Mouse (Mus musculus) heart, postnatal 36 days (tissue): ENCODE data around the gene Krt87. TPM values are rescaled to one million over a fixed set of nuclear protein-coding genes. Genes with fewer than 3 reads are reported as not detected.

Source experiments
- DNase-seq, 2 experiments: peaks; one replicate each; pipeline ENCODE4 v3.0.0; 2021 to 2022
- intact Hi-C: fragments of 180-260 bp; cut with DNase I; formaldehyde crosslinking; loops from one replicate; pipeline ENCODE4 v1.15.1; 2025
- total RNA-seq, 2 experiments: library from RNA; stranded (reverse); gene quantifications; 2 replicates each; pipeline ENCODE4 v1.2.3; 2021

The Krt87 gene
- total RNA-seq, 2 experiments from 2014 or later, result not detected

DNA sequence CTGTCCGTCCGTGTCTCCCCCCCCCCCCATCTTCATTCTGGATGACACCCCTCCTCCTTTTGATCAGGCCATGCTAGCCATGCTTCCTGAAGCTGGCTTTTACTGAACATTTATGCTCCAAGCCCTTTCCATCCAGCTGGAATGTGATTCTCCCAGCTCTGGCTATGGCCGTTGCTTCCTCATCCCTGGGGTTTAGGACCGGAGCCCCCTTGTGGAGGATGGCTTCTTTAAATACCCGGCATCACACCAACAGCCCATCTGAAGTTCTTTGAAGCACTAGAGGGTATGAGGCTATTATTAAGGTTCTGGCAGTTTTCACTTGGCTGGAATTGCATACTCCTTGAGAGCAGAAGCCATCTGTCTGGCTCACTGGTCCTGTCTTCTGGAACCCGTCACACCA, 17.7 kb downstream of the Krt87 start:
- intact Hi-C loops, result no loop called here
- DNase-seq, result no peak

DNA sequence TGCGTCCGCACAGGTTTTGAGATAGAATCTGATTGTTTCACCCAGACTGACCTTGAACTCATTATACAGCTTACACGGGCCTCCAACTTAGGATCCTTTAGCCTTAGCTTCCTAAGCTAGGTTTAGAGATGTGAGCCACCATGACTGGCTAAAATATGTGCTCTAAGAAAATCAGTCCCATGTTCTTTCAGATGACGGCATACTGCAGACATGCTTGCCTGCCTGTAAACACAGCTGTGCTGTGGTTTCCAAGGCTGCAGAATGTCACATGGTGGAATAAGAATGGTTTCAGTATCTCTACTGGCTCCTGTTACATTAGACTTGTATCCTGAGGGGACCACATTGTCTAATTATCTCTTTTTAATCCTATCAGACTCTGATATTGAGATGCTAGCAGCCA, 19.7 kb downstream of the Krt87 start:
- intact Hi-C loops, result no loop called here
- no peak for DNase-seq

DNA sequence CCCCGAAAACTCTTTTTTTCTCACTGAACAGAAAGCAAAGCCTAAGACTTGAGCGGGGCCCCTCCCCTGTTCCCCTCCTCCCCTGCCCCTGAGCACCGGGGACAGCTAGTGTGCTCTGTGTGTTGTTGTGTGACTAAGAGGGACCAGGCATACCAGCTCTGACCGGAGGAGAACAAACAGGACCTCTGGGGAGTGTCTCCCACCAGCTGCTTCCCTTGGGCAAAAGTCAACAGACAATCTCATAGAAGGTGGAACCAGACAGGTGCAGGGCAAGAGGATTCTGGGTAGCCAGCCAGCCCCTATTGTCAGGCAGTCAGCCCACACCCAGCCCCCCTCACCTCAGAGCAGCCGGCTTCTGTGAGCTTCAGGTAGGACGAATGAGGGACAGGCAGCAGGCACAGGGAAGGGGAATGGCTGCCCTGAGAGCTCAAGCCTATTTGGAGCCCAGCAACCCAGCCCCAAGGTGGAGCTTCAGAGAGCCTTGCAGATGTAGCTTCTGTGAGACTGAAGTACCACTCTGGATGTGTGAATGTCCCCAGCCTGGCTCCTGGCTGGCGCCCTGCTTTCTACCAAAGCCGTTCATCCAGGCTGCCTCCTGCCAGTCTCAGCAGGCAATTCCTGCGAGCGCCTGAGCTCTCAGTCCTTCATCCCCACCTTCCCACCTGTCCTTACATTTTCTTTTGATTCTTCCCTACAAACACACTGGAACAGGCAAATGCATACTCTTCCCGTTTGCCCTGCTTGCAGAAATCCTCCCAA, 23.6 kb downstream of the Krt87 start:
- DNase-seq, result no peak
- intact Hi-C loops, result loop anchor here (5.0 kb wide), 1 partner anchor 58 kb away; no protein-coding TSS in a partner anchor

- no peak for DNase-seq
- intact Hi-C loops, result loop anchor here (5.0 kb wide), 1 partner anchor 57 kb away; no protein-coding TSS in a partner anchor
Measured at GRCm38 (mm10) chr15:101413916-101414635, 24.5 kb downstream of the Krt87 start.

- intact Hi-C loops, result loop anchor here (5.0 kb wide), 1 partner anchor 55 kb away; no protein-coding TSS in a partner anchor
- DNase-seq, result no peak
Measured at GRCm38 (mm10) chr15:101412188-101412587, 26.4 kb downstream of the Krt87 start.

- no peak for DNase-seq
- intact Hi-C loops, result loop anchor here (5.0 kb wide), 1 partner anchor 53 kb away; no protein-coding TSS in a partner anchor
Measured at GRCm38 (mm10) chr15:101410775-101411174, 27.8 kb downstream of the Krt87 start, which contains the start of gene Krt7. TSS of gene Krt7 (plus strand) at chr15:101411043.

DNA sequence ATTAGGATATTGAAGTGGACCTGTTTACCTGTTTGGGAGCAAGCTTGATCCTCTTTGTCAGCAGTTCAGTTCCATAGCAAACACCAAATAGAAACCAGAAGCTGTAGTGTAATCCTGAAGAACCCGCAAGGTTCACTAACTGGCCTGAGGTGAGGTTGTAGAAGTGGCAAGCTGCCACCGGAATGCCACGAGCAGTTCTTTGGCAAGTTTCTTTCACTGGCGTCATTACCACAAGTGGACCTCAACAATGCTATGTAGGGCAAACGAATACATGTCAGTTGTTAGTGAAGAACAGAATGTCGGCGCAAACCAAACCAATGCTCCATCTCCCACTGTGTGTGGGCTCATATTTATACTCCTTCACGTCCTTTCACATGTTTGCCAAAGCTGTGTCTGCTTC, 40.3 kb downstream of the Krt87 start:
- DNase-seq, result peak in 1 of 2 experiments; percentile 38
- intact Hi-C loops, result no loop called here

DNA sequence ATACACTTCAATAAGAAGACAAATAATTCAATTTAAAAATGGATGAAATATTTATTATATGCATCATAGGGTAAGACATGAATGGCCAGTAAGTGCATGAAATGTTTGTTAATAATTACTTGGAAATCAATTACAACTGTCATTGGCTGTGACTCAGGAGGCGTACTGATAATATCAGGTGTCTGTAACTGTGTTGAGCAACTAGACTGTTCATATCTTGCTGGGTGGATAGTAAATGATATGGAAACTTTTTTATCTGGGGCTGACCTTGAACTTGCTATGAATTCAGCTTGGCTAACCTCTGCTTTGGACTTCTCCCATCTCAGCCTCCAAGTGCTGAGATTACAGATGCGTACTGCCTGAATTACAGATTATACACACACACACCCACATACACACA, 40.9 kb downstream of the Krt87 start:
- DNase-seq, result no peak

GRCm38 (mm10) chr15:101396921-101397320, 41.7 kb downstream of the Krt87 start:
- intact Hi-C loops, result no loop called here
- no peak for DNase-seq

More for the DNA sequence above, 40.9 kb downstream of the Krt87 start:
- intact Hi-C loops, result no loop called here

DNA sequence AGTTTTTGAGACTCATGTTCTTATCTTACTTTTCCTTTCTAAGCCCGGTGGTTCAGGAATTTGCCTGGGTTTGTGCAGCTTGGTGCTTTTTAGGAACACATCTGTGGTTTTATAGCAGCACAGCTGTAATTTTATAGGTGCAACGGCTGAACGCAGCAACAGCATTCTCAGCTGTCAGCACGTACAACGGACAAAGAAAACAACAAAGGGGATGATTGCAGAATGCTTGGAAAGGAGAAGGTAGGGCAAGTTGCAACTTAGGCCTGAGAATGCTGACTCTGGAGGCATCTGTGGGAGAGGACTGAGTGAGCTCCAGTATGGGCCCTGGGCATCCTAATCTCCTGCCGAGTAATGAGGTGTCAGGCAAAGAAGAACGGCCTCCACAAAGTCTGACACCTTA, 42.1 kb downstream of the Krt87 start:
- intact Hi-C loops, result no loop called here
- DNase-seq, result no peak

GRCm38 (mm10) chr15:101394908-101395307, 43.7 kb downstream of the Krt87 start:
- DNase-seq, result no peak
- intact Hi-C loops, result no loop called here

DNA sequence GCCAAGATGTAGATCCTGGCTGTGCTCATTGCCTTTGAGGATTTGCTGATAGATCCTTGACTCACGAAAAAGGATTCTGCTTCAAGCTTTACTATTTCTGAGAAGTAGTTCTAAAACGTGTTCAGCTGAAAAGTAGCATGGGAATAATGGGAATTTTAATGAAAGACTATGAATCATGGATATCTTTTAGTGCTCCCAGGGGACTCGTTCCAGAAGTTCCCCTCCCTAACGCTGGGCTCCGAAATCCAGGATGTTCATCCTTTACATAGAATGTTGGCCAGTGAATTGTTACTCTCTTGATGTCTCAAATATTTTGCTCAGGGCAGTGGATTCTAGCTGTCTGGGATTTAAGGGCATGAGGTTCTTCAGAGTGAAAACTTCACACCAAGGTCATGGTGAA, 46.4 kb downstream of the Krt87 start:
- intact Hi-C loops, result no loop called here
- no peak for DNase-seq

DNA sequence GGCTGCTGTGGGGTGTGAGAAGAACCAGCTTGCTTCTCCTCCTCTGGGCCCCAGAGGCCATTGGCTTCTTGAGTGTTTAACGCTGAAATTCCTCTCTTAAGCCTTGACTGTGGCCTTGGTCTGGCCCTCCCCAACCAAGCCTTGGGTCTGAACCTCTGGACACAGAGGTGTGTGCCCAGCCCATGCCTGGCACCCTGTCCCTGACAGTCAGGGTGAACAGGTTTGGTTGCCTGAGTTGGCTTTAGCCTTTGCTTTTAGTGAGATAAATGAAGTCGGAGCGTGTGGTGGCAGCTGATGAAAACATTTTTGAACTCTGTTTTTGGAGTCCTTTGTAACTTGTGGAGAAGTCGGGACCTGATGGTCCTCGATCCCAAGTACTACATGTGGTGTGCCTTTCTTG, 48.4 kb downstream of the Krt87 start:
- DNase-seq, result no peak
- intact Hi-C loops, result no loop called here

- DNase-seq, result no peak
- intact Hi-C loops, result no loop called here
Measured at GRCm38 (mm10) chr15:101388034-101388541, 50.5 kb downstream of the Krt87 start.

- intact Hi-C loops, result loop anchor here (2.0 kb wide), 1 partner anchor 48 kb away; no protein-coding TSS in a partner anchor
- no peak for DNase-seq
Measured at GRCm38 (mm10) chr15:101387176-101387575, 51.4 kb downstream of the Krt87 start.

DNA sequence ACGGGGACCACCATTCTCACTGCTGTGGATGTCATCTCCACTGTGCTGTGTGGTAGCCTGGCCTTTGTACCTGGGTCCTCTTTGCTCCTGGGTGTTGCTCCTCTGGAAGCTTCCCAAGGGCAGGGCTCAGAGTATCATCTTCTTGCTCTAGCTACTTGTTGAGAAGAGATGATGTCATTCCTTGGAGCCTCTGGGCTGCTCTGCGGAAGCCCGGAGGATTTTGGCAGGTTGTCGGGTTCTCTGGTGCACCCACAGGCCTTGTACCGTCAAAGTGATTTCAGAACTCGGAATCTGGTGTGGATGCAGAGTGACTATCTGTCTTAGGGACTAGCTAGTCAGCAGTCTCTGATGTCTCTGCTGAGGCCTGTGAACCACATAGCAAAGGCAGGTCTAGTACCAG, 53.5 kb downstream of the Krt87 start:
- no peak for DNase-seq
- intact Hi-C loops, result no loop called here

- intact Hi-C loops, result no loop called here
- DNase-seq, result no peak
Measured at GRCm38 (mm10) chr15:101384610-101385009, 54.0 kb downstream of the Krt87 start.

DNA sequence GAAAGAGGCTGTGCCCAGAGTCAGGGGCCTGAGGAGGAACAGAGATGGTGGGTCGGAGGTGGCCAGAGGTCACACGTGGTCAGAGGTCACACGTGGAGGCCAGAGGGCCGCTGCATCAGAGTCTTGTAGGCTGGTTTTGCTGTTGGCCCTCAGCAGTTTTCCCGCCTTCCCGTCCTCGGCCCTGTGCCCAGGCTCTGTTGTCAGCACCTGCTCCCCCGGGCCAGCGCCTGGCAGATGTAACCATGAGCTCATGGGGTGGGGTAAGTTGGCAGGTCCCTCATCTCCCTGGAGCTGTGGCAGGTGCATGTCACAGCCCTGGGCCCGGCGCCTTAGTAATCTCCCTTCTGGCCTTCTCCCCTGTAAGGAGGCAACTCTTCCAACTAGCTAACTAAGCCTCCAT, 55.8 kb downstream of the Krt87 start:
- intact Hi-C loops, result no loop called here
- DNase-seq, result peak; percentile 58 to 63

DNA sequence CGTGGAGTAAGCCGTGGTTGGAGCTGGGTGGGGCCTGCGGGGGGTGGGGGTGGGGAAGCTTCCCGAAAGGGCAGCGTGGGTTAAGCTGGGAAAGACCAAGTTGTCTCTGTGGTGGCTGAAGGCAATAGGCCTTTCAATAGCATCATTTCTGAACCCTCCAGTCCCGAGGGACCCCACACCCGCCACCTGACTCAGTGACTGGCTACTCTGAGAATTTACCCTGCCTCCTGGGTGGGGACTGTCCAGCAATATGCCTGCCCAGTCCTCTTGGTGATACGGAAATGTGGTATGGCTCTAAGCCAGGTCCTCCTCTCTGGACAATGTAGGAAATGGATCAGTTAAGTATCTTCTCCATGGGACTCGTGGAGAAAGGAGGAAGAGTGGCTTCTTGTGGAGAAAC, 56.8 kb downstream of the Krt87 start:
- no peak for DNase-seq
- intact Hi-C loops, result no loop called here
